Mouse (Mus musculus) left cerebral cortex, adult 2 months (tissue): ENCODE results near the gene Emid1. TPM values are rescaled to one million over a fixed set of nuclear protein-coding genes. Genes with fewer than 3 reads are reported as not detected.
A peak's percentile ranks its signal among the peaks of the same experiment; 100 is the strongest.

Source experiments
- DNase-seq, 2 experiments: peaks; one replicate each; pipeline ENCODE4 v3.0.0; 2021 to 2022; ENCODE audit warnings: low spot score in 2 of 2, mixed read lengths in 1 of 2; ENCODE audit errors: extremely low spot score in 1 of 2
- H3K27ac ChIP-seq: fragments of 200-600 bp; 2 replicates; pipeline ENCODE4 v1.8.1; 2022
- H3K4me3 ChIP-seq: fragments of 200-600 bp; 2 replicates; pipeline ENCODE4 v1.8.1; 2022
- CTCF ChIP-seq: fragments of 200-600 bp; IDR thresholded peaks from 2 replicates; pipeline ENCODE4 v1.8.1; 2022; ENCODE audit warnings: antibody characterized with exemption, mild to moderate bottlenecking, moderate library complexity
- intact Hi-C: fragments of 180-260 bp; cut with DNase I; formaldehyde crosslinking; loops from one replicate; pipeline ENCODE4 v1.15.1; 2025
- total RNA-seq, 2 experiments: library from RNA; stranded (reverse); gene quantifications; 2 replicates each; pipeline ENCODE4 v1.2.3; 2021

Gene Emid1
- total RNA-seq, 2 experiments from 2014 or later, result 6.2 to 8.1 TPM

GRCm38 (mm10) chr11:5135914-5136313 lies 16.1 kb downstream of the Emid1 start:
- no peak for DNase-seq
- Histone ChIP-seq H3K27ac (no peak overlapping the region), H3K4me3 (no peak overlapping the region)
- intact Hi-C loops, result no loop called here
- no peak for TF ChIP-seq CTCF

GRCm38 (mm10) chr11:5132751-5133150 lies 19.3 kb downstream of the Emid1 start:
- TF ChIP-seq CTCF, result no peak
- DNase-seq, result no peak
- intact Hi-C loops, result no loop called here
- H3K4me3 ChIP-seq, result no peak overlapping the region
- H3K27ac ChIP-seq, result no peak overlapping the region

GRCm38 (mm10) chr11:5130111-5130665 lies 21.9 kb downstream of the Emid1 start:
- Histone ChIP-seq H3K27ac (no peak overlapping the region), H3K4me3 (no peak overlapping the region)
- intact Hi-C loops, result no loop called here
- DNase-seq, result no peak
- no peak for TF ChIP-seq CTCF

- Histone ChIP-seq H3K4me3 (no peak overlapping the region), H3K27ac (no peak overlapping the region)
- intact Hi-C loops, result no loop called here
- no peak for DNase-seq
- TF ChIP-seq CTCF, result no peak
These were observed 23.0 kb downstream of the Emid1 start for GRCm38 (mm10) chr11:5129035-5129480.

- no peak for TF ChIP-seq CTCF
- H3K4me3 ChIP-seq, result no peak overlapping the region
- no peak overlapping the region for H3K27ac ChIP-seq
- intact Hi-C loops, result no loop called here
- DNase-seq, result no peak
These were observed 26.3 kb downstream of the Emid1 start for GRCm38 (mm10) chr11:5125713-5126112.

- Histone ChIP-seq H3K4me3 (no peak overlapping the region), H3K27ac (no peak overlapping the region)
- intact Hi-C loops, result loop anchor here (2.0 to 10.0 kb wide), 4 partner anchors 67 to 580 kb away; partner anchors contain the start of gene Kremen1
- peak; percentile 100 for TF ChIP-seq CTCF
- peak; percentile 86 to 89 for DNase-seq
These were observed 37.0 kb downstream of the Emid1 start for GRCm38 (mm10) chr11:5114931-5115581.

- no peak overlapping the region for H3K4me3 ChIP-seq
- TF ChIP-seq CTCF, result no peak
- no peak for DNase-seq
- intact Hi-C loops, result loop anchor here (2.0 to 10.0 kb wide), 3 partner anchors 151 to 581 kb away; partner anchors contain the start of gene Kremen1
- no peak overlapping the region for H3K27ac ChIP-seq
These were observed 38.4 kb downstream of the Emid1 start for GRCm38 (mm10) chr11:5113645-5114044.

GRCm38 (mm10) chr11:5109441-5109840 lies 42.6 kb downstream of the Emid1 start:
- DNase-seq, result no peak
- no peak overlapping the region for H3K4me3 ChIP-seq
- no peak for TF ChIP-seq CTCF

GRCm38 (mm10) chr11:5103986-5104509 lies 48.0 kb downstream of the Emid1 start:
- Histone ChIP-seq H3K27ac (no peak overlapping the region), H3K4me3 (no peak overlapping the region)
- no peak for TF ChIP-seq CTCF
- DNase-seq, result no peak
- intact Hi-C loops, result no loop called here

More at GRCm38 (mm10) chr11:5109441-5109840, 42.6 kb downstream of the Emid1 start:
- intact Hi-C loops, result no loop called here
- H3K27ac ChIP-seq, result no peak overlapping the region

- no peak for TF ChIP-seq CTCF
- Histone ChIP-seq H3K27ac (no peak overlapping the region), H3K4me3 (no peak overlapping the region)
- DNase-seq, result no peak
- intact Hi-C loops, result no loop called here
These were observed 49.7 kb downstream of the Emid1 start for GRCm38 (mm10) chr11:5102384-5102783.

GRCm38 (mm10) chr11:5101641-5102040 lies 50.4 kb downstream of the Emid1 start:
- DNase-seq, result no peak
- H3K27ac ChIP-seq, result no peak overlapping the region
- intact Hi-C loops, result no loop called here

GRCm38 (mm10) chr11:5100801-5101200 lies 51.3 kb downstream of the Emid1 start:
- TF ChIP-seq CTCF, result no peak
- Histone ChIP-seq H3K27ac (no peak overlapping the region; the same call in 1 of the 2 replicates), H3K4me3 (no peak overlapping the region)
- intact Hi-C loops, result no loop called here
- no peak for DNase-seq

More at GRCm38 (mm10) chr11:5101641-5102040, 50.4 kb downstream of the Emid1 start:
- no peak for TF ChIP-seq CTCF
- no peak overlapping the region for H3K4me3 ChIP-seq

GRCm38 (mm10) chr11:5100283-5100682 lies 51.8 kb downstream of the Emid1 start:
- Histone ChIP-seq H3K27ac (peak overlapping the region; percentile 100), H3K4me3 (peak overlapping the region; percentile 85)
- intact Hi-C loops, result no loop called here
- DNase-seq, result no peak
- no peak; the same call in 1 of the 2 replicates for TF ChIP-seq CTCF
